Mouse (Mus musculus): ENCODE measurements around the gene Schip1.

Gene Schip1

GRCm38 (mm10) chr3:68632714-68633113, 568.1 kb downstream of the Schip1 start:
- DNase-seq = no peak

- DNase-seq = no peak
Observed at GRCm38 (mm10) chr3:68633577-68633976, 569.0 kb downstream of the Schip1 start.

GRCm38 (mm10) chr3:68637960-68638359, 573.4 kb downstream of the Schip1 start:
- no peak for DNase-seq

GRCm38 (mm10) chr3:68638703-68639102, 574.1 kb downstream of the Schip1 start:
- no peak for DNase-seq

GRCm38 (mm10) chr3:68642935-68643334, 578.3 kb downstream of the Schip1 start:
- DNase-seq = no peak

- DNase-seq = peak; percentile 62
Observed at GRCm38 (mm10) chr3:68646387-68647130, 582.0 kb downstream of the Schip1 start.

GRCm38 (mm10) chr3:68647282-68647681, 582.7 kb downstream of the Schip1 start:
- DNase-seq = no peak

- no peak for DNase-seq
Observed at GRCm38 (mm10) chr3:68650251-68650650, 585.6 kb downstream of the Schip1 start.

- DNase-seq = no peak
Observed at GRCm38 (mm10) chr3:68656607-68657352, 592.2 kb downstream of the Schip1 start.

GRCm38 (mm10) chr3:68657589-68658245, 593.1 kb downstream of the Schip1 start:
- no peak for DNase-seq

GRCm38 (mm10) chr3:68659996-68660395, 595.4 kb downstream of the Schip1 start:
- DNase-seq = no peak

GRCm38 (mm10) chr3:68660538-68660937, 595.9 kb downstream of the Schip1 start:
- DNase-seq = no peak

GRCm38 (mm10) chr3:68662386-68662785, 597.8 kb downstream of the Schip1 start:
- no peak for DNase-seq

GRCm38 (mm10) chr3:68664337-68664736, 599.7 kb downstream of the Schip1 start:
- no peak for DNase-seq

GRCm38 (mm10) chr3:68666377-68666776, 601.8 kb downstream of the Schip1 start:
- no peak for DNase-seq

- DNase-seq = no peak
Observed at GRCm38 (mm10) chr3:68667852-68668251, 603.2 kb downstream of the Schip1 start.

GRCm38 (mm10) chr3:68669418-68669974, 604.9 kb downstream of the Schip1 start:
- no peak for DNase-seq

GRCm38 (mm10) chr3:68674721-68675120, 610.1 kb downstream of the Schip1 start:
- no peak for DNase-seq

- DNase-seq = no peak
Observed at GRCm38 (mm10) chr3:68675216-68675835, 610.7 kb downstream of the Schip1 start.
